Mouse (Mus musculus) ES-Bruce4 (cell line): ENCODE data around the gene Foxc1. TPM values are rescaled to one million over a fixed set of nuclear protein-coding genes. Genes with fewer than 3 reads are reported as not detected.

Experiments
- H3K27ac ChIP-seq: 2 replicates; pipeline ENCODE4 v1.5.1; 2012; ENCODE audit warnings: low read length, inconsistent platforms; ENCODE audit not compliant: insufficient read depth
- H3K27me3 ChIP-seq: 2 replicates; pipeline ENCODE4 v1.6.1; 2012; ENCODE audit warnings: mild to moderate bottlenecking, low read length, inconsistent platforms; ENCODE audit not compliant: control insufficient read depth, poor library complexity, insufficient read depth, severe bottlenecking
- H3K36me3 ChIP-seq: 2 replicates; pipeline ENCODE4 v1.6.1; 2012; ENCODE audit warnings: inconsistent platforms, mild to moderate bottlenecking, low read length, moderate library complexity; ENCODE audit not compliant: control insufficient read depth, poor library complexity, insufficient read depth, severe bottlenecking
- H3K4me1 ChIP-seq: one replicate; pipeline ENCODE4 v1.8.1; 2011; ENCODE audit warnings: low read length; ENCODE audit not compliant: control insufficient read depth, insufficient read depth
- H3K4me3 ChIP-seq: 2 replicates; pipeline ENCODE4 v1.5.1; 2011; ENCODE audit warnings: low read depth, mild to moderate bottlenecking, low read length
- H3K9ac ChIP-seq: 2 replicates; pipeline ENCODE4 v1.6.1; 2012; ENCODE audit warnings: low read depth, mild to moderate bottlenecking, inconsistent platforms; ENCODE audit not compliant: poor library complexity, severe bottlenecking
- H3K9me3 ChIP-seq: replicated peaks from 2 replicates; pipeline ENCODE4 v1.6.1; 2012; ENCODE audit warnings: mild to moderate bottlenecking, low read length, inconsistent platforms; ENCODE audit not compliant: control insufficient read depth, poor library complexity, insufficient read depth, severe bottlenecking
- CTCF ChIP-seq: IDR thresholded peaks from one replicate; pipeline ENCODE4 v1.8.1; 2011; ENCODE audit warnings: low read depth, low read length
- EP300 ChIP-seq: IDR thresholded peaks from 2 replicates; pipeline ENCODE4 v1.6.1; 2011; ENCODE audit warnings: low read depth, low read length; ENCODE audit not compliant: insufficient read depth
- POLR2A ChIP-seq: IDR thresholded peaks from one replicate; pipeline ENCODE4 v1.8.1; 2011; ENCODE audit warnings: low read length; ENCODE audit not compliant: insufficient read depth
- polyA plus RNA-seq: library from polyadenylated mRNA; stranded (reverse); fragments of >200 nt; gene quantifications from 2 replicates; pipeline ENCODE4 v1.2.4, GENCODE M21; 2011; ENCODE audit warnings: low read depth; ENCODE audit not compliant: missing spikeins, insufficient read depth, insufficient read length

Foxc1 gene
- polyA plus RNA-seq, 1 experiment = 0.34 TPM

- no peak overlapping the region for H3K4me3 ChIP-seq
- no peak for TF ChIP-seq EP300
- no peak for TF ChIP-seq POLR2A
- no peaks in the 10 kb centered on the region for H3K9me3 ChIP-seq
- no peaks in the 10 kb centered on the region for H3K36me3 ChIP-seq
- H3K9ac ChIP-seq = no peak overlapping the region
- H3K27ac ChIP-seq = no peak overlapping the region
- H3K27me3 ChIP-seq = no peaks in the 10 kb centered on the region
- H3K4me1 ChIP-seq = no peaks in the 10 kb centered on the region
Observed at GRCm38 (mm10) chr13:31849258-31849971, 43.0 kb downstream of the Foxc1 start.

GRCm38 (mm10) chr13:31853564-31853963 lies 47.1 kb downstream of the Foxc1 start:
- Histone ChIP-seq H3K9me3 (no peaks in the 10 kb centered on the region), H3K9ac (no peak overlapping the region), H3K27ac (no peak overlapping the region), H3K4me1 (no peaks in the 10 kb centered on the region), H3K4me3 (no peak overlapping the region), H3K27me3 (no peaks in the 10 kb centered on the region; the same call in 1 of the 2 replicates), H3K36me3 (no peaks in the 10 kb centered on the region)
- TF ChIP-seq CTCF = no peak
- TF ChIP-seq POLR2A = no peak

- Histone ChIP-seq H3K27me3 (no peaks in the 10 kb centered on the region; the same call in 1 of the 2 replicates), H3K9me3 (no peaks in the 10 kb centered on the region), H3K27ac (no peak overlapping the region), H3K4me1 (no peaks in the 10 kb centered on the region), H3K4me3 (no peak overlapping the region), H3K36me3 (no peaks in the 10 kb centered on the region), H3K9ac (no peak overlapping the region)
- TF ChIP-seq EP300 = no peak
- TF ChIP-seq CTCF = no peak
- no peak for TF ChIP-seq POLR2A
Observed at GRCm38 (mm10) chr13:31854000-31854399, 47.6 kb downstream of the Foxc1 start.

- no peaks in the 10 kb centered on the region for H3K36me3 ChIP-seq
- H3K9ac ChIP-seq = no peak overlapping the region
- no peaks in the 10 kb centered on the region; the same call in 1 of the 2 replicates for H3K27me3 ChIP-seq
Observed at GRCm38 (mm10) chr13:31860200-31860599, 53.8 kb downstream of the Foxc1 start.

More at GRCm38 (mm10) chr13:31860200-31860599, 53.8 kb downstream of the Foxc1 start:
- TF ChIP-seq POLR2A (no peak), EP300 (no peak), CTCF (no peak)
- Histone ChIP-seq H3K4me3 (no peak overlapping the region), H3K4me1 (no peaks in the 10 kb centered on the region), H3K9me3 (no peaks in the 10 kb centered on the region), H3K27ac (no peak overlapping the region)

Other genes starting within 250 kb of the Foxc1 start
- gene A530084C06Rik, start 247.3 kb upstream of the Foxc1 start, polyA plus RNA-seq = not detected in 2 replicates
- gene Foxf2, start 180.8 kb upstream of the Foxc1 start, polyA plus RNA-seq = not detected in 2 replicates